Mouse (Mus musculus) liver, adult 2 months (tissue): ENCODE data around the gene Kdm5b.

Source experiments
- CTCF ChIP-seq: fragments of 200-500 bp; IDR thresholded peaks from 2 replicates; pipeline ENCODE4 v1.5.1; 2011; ENCODE audit warnings: low read depth, low read length, control low read depth
- POLR2A ChIP-seq: fragments of 200-500 bp; IDR thresholded peaks from 2 replicates; pipeline ENCODE4 v1.6.1; 2011; ENCODE audit warnings: low read length, control low read depth; ENCODE audit not compliant: insufficient read depth; ENCODE audit errors: extremely low read depth

DNA sequence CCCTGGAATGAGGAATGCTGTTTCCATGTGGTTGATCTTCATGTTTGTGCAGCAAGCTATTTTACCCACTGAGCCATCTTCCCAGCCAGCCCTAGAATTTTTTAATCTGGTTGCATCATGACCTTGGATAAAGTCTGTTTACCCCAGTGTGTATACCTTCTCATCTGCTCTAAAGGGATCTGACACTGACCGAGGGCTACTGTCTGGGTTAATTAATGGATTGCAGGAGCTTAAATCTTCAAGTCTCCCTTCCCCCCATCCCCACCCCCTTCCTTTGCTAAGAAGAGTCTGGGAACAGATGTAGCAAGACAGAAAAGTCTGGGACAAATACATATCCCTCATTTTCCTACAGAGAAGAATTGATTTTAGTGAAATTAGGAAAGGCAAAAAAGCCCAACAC, 7.5 kb downstream of the Kdm5b start:
- TF ChIP-seq CTCF = no peak
- TF ChIP-seq POLR2A = no peak
